Mouse (Mus musculus) adrenal gland (tissue): ENCODE measurements around the gene Gria1.

Experiments
- intact Hi-C: fragments of 180-260 bp; cut with DNase I; formaldehyde crosslinking; loops from one replicate; pipeline ENCODE4 v1.15.1; 2025

Gene Gria1

GRCm38 (mm10) chr11:57162931-57163330 is 151.7 kb downstream of the Gria1 start:
- intact Hi-C loops: loop anchor here (10.0 kb wide), 1 partner anchor 142 kb away; no protein-coding TSS in a partner anchor

GRCm38 (mm10) chr11:57170058-57170457 is 158.9 kb downstream of the Gria1 start:
- intact Hi-C loops: no loop called here

- intact Hi-C loops: no loop called here
These were observed 163.0 kb downstream of the Gria1 start for GRCm38 (mm10) chr11:57174165-57174564.

GRCm38 (mm10) chr11:57176552-57176951 is 165.4 kb downstream of the Gria1 start:
- intact Hi-C loops: no loop called here

GRCm38 (mm10) chr11:57184216-57184615 is 173.0 kb downstream of the Gria1 start:
- intact Hi-C loops: no loop called here

- intact Hi-C loops: no loop called here
These were observed 173.9 kb downstream of the Gria1 start for GRCm38 (mm10) chr11:57185110-57185509.

GRCm38 (mm10) chr11:57189391-57189790 is 178.2 kb downstream of the Gria1 start:
- intact Hi-C loops: no loop called here

- intact Hi-C loops: no loop called here
These were observed 183.6 kb downstream of the Gria1 start for GRCm38 (mm10) chr11:57194746-57195145.

- intact Hi-C loops: no loop called here
These were observed 190.2 kb downstream of the Gria1 start for GRCm38 (mm10) chr11:57201245-57201976.

GRCm38 (mm10) chr11:57204371-57204770 is 193.2 kb downstream of the Gria1 start:
- intact Hi-C loops: no loop called here

GRCm38 (mm10) chr11:57207260-57207659 is 196.1 kb downstream of the Gria1 start:
- intact Hi-C loops: no loop called here

- intact Hi-C loops: no loop called here
These were observed 202.9 kb downstream of the Gria1 start for GRCm38 (mm10) chr11:57214079-57214478.

- intact Hi-C loops: no loop called here
These were observed 203.4 kb downstream of the Gria1 start for GRCm38 (mm10) chr11:57214583-57214982.

GRCm38 (mm10) chr11:57222797-57223569 is 211.8 kb downstream of the Gria1 start:
- intact Hi-C loops: no loop called here

- intact Hi-C loops: no loop called here
These were observed 224.3 kb downstream of the Gria1 start for GRCm38 (mm10) chr11:57235446-57235845.

GRCm38 (mm10) chr11:57236431-57236830 is 225.2 kb downstream of the Gria1 start:
- intact Hi-C loops: no loop called here

GRCm38 (mm10) chr11:57239758-57240157 is 228.6 kb downstream of the Gria1 start:
- intact Hi-C loops: no loop called here

- intact Hi-C loops: no loop called here
These were observed 232.6 kb downstream of the Gria1 start for GRCm38 (mm10) chr11:57243835-57244234.

GRCm38 (mm10) chr11:57244543-57244942 is 233.4 kb downstream of the Gria1 start:
- intact Hi-C loops: no loop called here

- intact Hi-C loops: no loop called here
These were observed 237.7 kb downstream of the Gria1 start for GRCm38 (mm10) chr11:57248870-57249269.

GRCm38 (mm10) chr11:57250129-57250528 is 238.9 kb downstream of the Gria1 start:
- intact Hi-C loops: no loop called here

- intact Hi-C loops: no loop called here
These were observed 260.5 kb downstream of the Gria1 start for GRCm38 (mm10) chr11:57271687-57272086.

- intact Hi-C loops: no loop called here
These were observed 263.5 kb downstream of the Gria1 start for GRCm38 (mm10) chr11:57274687-57275086.
